Mouse (Mus musculus) embryonic facial prominence, embryonic 13.5 days (tissue): ENCODE data around the gene Mapk13. TPM values are rescaled to one million over a fixed set of nuclear protein-coding genes. Genes with fewer than 3 reads are reported as not detected.

ENCODE experiments used
- ATAC-seq: fragments of 200-750 bp; cut with Nextera tagmentation; 2 replicates; pipeline ENCODE4 v1.8.0; 2017; ENCODE audit warnings: low read depth; ENCODE audit not compliant: insufficient number of reproducible peaks, insufficient read depth, low FRiP score, low TSS enrichment
- H3K27ac ChIP-seq: fragments of 300-500 bp; sonication (generic); 2 replicates; pipeline ENCODE4 v1.5.1; 2015; ENCODE audit warnings: moderate library complexity, mild to moderate bottlenecking, inconsistent platforms
- H3K27me3 ChIP-seq: fragments of 300-500 bp; sonication (generic); 2 replicates; pipeline ENCODE4 v1.6.1; 2015; ENCODE audit warnings: mild to moderate bottlenecking, inconsistent platforms
- H3K36me3 ChIP-seq: fragments of 300-500 bp; sonication (generic); 2 replicates; pipeline ENCODE4 v1.6.1; 2015; ENCODE audit warnings: mild to moderate bottlenecking, inconsistent platforms
- H3K4me1 ChIP-seq: fragments of 300-500 bp; sonication (generic); 2 replicates; pipeline ENCODE4 v1.6.1; 2015; ENCODE audit warnings: inconsistent platforms
- H3K4me2 ChIP-seq: fragments of 300-500 bp; sonication (generic); 2 replicates; pipeline ENCODE4 v1.6.1; 2015; ENCODE audit warnings: moderate library complexity, mild to moderate bottlenecking, inconsistent platforms
- H3K4me3 ChIP-seq: fragments of 300-500 bp; sonication (generic); 2 replicates; pipeline ENCODE4 v1.5.1; 2015; ENCODE audit warnings: mild to moderate bottlenecking, inconsistent platforms
- H3K9ac ChIP-seq: fragments of 300-500 bp; sonication (generic); 2 replicates; pipeline ENCODE4 v1.6.1; 2015; ENCODE audit warnings: mild to moderate bottlenecking, inconsistent platforms
- H3K9me3 ChIP-seq: fragments of 300-500 bp; sonication (generic); 2 replicates; pipeline ENCODE4 v1.6.1; 2016; ENCODE audit warnings: inconsistent platforms
- WGBS: fragments of 180-500 bp; shearing (Covaris S2); methylation state at CpG from one replicate; pipeline ENCODE4 v1.1.7; 2015; ENCODE audit warnings: mixed read lengths; 5-methylcytosine and 5-hydroxymethylcytosine counted together
- polyA plus RNA-seq: library from polyadenylated mRNA; unstranded; fragments of >200 nt; fragmentation: Nextera tagmentation; extraction: Ambion mirVana; gene quantifications from 2 replicates; pipeline ENCODE4 v1.2.1, GENCODE M21; 2015

Gene Mapk13
- polyA plus RNA-seq, 1 experiment from 2014 or later, result 47.3 TPM

DNA sequence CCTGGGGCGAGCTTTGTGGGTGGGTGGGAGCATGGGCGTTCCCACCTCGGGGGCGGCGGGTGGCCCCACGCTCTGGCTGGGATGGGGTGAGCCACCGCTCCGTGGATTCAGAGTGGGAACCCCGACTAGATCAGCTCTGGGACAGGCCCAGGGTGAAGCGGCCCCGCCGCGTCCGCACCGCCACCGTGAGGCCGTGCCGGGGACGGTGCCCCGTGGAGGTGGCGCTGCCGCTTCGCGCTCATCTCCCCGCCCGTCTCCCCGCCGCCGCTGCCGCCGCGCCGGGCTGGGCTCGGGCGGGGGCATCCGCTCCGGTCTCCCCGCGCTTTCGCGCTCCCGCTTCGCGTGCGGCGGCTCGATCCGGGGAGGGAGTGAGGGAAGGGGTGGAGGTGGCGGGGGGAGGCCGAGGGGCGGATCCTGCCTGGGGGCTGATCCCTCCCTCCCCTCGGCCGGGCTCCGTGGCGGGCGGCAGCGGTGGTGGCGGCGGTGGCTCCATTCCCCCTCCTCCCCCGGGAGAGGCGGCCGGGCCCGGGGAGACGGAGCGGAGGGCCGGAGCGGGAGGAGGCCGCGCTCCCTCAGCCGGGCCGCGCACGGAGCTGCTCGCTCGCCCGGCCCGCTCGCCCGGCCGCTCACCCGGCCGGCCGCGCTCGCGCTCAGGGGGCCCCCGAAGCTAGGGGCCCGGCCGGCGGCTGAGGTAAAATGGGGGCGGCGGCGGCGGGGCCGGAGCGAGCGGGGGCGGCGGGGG lies 31.7 kb downstream of the Mapk13 start, which contains the start of gene Brpf3:
Brpf3 (plus strand) TSS at position 420 of the 742 bp plus-strand sequence.
- Histone ChIP-seq H3K4me3 (peak within 1 kb of the TSS; percentile 76), H3K9ac (peak within 1 kb of the TSS; percentile 99), H3K9me3 (no peaks in the 10 kb centered on the region), H3K4me1 (peaks cover 25% of the 10 kb centered on the region), H3K36me3 (peaks cover 6% of the 10 kb centered on the region), H3K27ac (peak within 1 kb of the TSS; percentile 99), H3K27me3 (no peaks in the 10 kb centered on the region), H3K4me2 (peak within 1 kb of the TSS; percentile 97)
- ATAC-seq, result peak; percentile 71
- under 1% methylated on average over 35 of the region's 99 CpGs for WGBS

DNA sequence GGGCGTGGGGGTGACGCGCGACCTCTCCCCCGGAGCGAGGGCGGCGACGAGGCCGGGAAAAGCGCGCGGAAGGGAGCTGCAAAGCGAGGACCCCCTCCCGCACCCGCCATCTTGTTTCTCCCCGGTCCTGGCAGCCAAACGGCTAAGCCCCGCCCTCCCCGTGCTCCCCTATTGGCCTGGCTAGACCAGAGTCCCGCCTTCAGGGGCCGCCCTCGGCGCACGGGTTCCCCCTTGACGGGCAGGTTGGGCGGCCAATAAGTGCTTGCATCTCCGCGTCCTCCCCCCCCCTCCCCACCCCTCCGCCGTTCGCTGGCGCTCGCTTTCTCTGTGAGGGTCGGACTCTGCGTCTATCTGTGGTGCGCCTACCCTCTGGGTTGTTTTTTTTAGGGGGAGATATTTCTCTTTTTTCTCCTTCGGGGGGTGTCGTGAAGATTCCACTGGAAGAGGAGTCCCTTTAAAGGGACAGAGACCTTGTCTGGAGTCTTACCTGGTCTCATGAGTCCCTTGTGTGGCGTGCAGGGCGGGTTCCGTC lies 32.4 kb downstream of the Mapk13 start:
- Histone ChIP-seq H3K9ac (peak overlapping the region; percentile 99), H3K4me2 (peak overlapping the region; percentile 97), H3K27ac (peak overlapping the region; percentile 99), H3K36me3 (peaks cover 13% of the 10 kb centered on the region), H3K4me1 (peaks cover 25% of the 10 kb centered on the region), H3K27me3 (no peaks in the 10 kb centered on the region), H3K9me3 (no peaks in the 10 kb centered on the region), H3K4me3 (peak overlapping the region; percentile 76)
- peak; percentile 97 for ATAC-seq
- WGBS, result under 1% methylated on average over 29 of the region's 42 CpGs

- Histone ChIP-seq H3K27ac (peak overlapping the region; percentile 80; the same call in 1 of the 2 replicates), H3K9ac (peak overlapping the region; percentile 99), H3K27me3 (no peaks in the 10 kb centered on the region), H3K4me2 (peak overlapping the region; percentile 97), H3K36me3 (peaks cover 18% of the 10 kb centered on the region), H3K4me3 (peak overlapping the region; percentile 76), H3K4me1 (peaks cover 25% of the 10 kb centered on the region), H3K9me3 (no peaks in the 10 kb centered on the region)
- ATAC-seq, result no peak
- WGBS, result 1% methylated on average over 18 of the region's 18 CpGs
Measured at GRCm38 (mm10) chr17:28802006-28802481, 32.9 kb downstream of the Mapk13 start.

DNA sequence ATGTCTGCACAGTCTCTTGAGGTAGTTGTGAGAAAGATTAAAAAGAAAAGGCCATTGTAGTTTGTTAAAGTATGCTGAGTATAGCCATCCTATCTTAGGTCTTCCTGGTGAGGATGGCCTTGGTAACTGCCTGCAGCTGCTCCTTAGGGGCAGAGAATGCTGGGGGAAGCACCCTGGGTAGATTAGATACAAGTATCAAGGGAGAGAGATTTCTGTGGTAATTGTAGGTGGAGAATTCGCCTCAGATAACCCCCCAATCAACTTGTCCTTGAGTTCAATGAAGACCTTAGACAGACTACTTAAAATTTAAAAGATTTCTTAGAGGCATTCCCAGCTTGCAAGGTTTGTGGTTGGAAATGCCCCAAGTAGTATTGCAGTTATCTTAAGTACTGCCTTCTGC lies 34.2 kb downstream of the Mapk13 start:
- Histone ChIP-seq H3K4me2 (no peak overlapping the region), H3K9me3 (no peaks in the 10 kb centered on the region), H3K4me1 (peaks cover 25% of the 10 kb centered on the region), H3K36me3 (peaks cover 31% of the 10 kb centered on the region), H3K27ac (no peak overlapping the region), H3K4me3 (no peak overlapping the region), H3K27me3 (no peaks in the 10 kb centered on the region), H3K9ac (no peak overlapping the region)
- no peak for ATAC-seq
- 81% methylated on average over 1 of the region's 1 CpGs for WGBS

GRCm38 (mm10) chr17:28804973-28805372 lies 35.9 kb downstream of the Mapk13 start:
- no peak for ATAC-seq
- Histone ChIP-seq H3K9ac (no peak overlapping the region), H3K27ac (no peak overlapping the region), H3K4me1 (peaks cover 19% of the 10 kb centered on the region), H3K4me3 (no peak overlapping the region), H3K4me2 (no peak overlapping the region), H3K9me3 (no peaks in the 10 kb centered on the region), H3K27me3 (no peaks in the 10 kb centered on the region), H3K36me3 (peaks cover 48% of the 10 kb centered on the region)
- WGBS, result 97% methylated on average over 6 of the region's 6 CpGs

DNA sequence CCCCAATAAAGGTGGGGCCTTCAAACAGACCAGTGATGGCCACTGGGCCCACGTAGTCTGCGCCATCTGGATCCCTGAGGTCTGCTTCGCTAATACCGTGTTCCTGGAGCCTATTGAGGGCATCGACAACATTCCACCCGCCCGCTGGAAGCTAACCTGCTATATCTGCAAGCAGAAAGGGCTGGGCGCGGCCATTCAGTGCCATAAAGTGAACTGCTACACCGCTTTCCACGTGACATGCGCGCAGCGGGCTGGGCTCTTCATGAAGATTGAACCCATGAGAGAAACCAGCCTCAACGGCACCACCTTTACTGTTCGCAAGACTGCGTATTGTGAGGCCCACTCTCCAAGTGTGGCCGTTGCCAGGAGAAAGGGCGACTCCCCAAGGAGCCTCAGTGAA lies 37.7 kb downstream of the Mapk13 start:
- H3K36me3 ChIP-seq, result peaks cover 66% of the 10 kb centered on the region

GRCm38 (mm10) chr17:28808714-28809113 lies 39.6 kb downstream of the Mapk13 start:
- Histone ChIP-seq H3K9ac (no peak overlapping the region), H3K27me3 (no peaks in the 10 kb centered on the region), H3K4me2 (no peak overlapping the region), H3K36me3 (peaks cover 84% of the 10 kb centered on the region), H3K9me3 (no peaks in the 10 kb centered on the region), H3K27ac (no peak overlapping the region), H3K4me3 (no peak overlapping the region), H3K4me1 (no peaks in the 10 kb centered on the region)
- no peak for ATAC-seq
- WGBS, result 96% methylated on average over 8 of the region's 8 CpGs

More for the DNA sequence above, 37.7 kb downstream of the Mapk13 start:
- Histone ChIP-seq H3K4me1 (peaks cover 14% of the 10 kb centered on the region), H3K9ac (no peak overlapping the region), H3K4me3 (no peak overlapping the region), H3K4me2 (no peak overlapping the region), H3K9me3 (no peaks in the 10 kb centered on the region), H3K27me3 (no peaks in the 10 kb centered on the region), H3K27ac (no peak overlapping the region)
- ATAC-seq, result no peak
- 97% methylated on average over 19 of the region's 19 CpGs for WGBS

GRCm38 (mm10) chr17:28809175-28809831 lies 40.2 kb downstream of the Mapk13 start:
- no peak for ATAC-seq
- Histone ChIP-seq H3K27ac (no peak overlapping the region), H3K36me3 (peaks cover 90% of the 10 kb centered on the region), H3K9ac (no peak overlapping the region), H3K4me1 (no peaks in the 10 kb centered on the region), H3K27me3 (no peaks in the 10 kb centered on the region), H3K4me2 (no peak overlapping the region), H3K4me3 (no peak overlapping the region), H3K9me3 (no peaks in the 10 kb centered on the region)
- WGBS, result 93% methylated on average over 10 of the region's 10 CpGs

DNA sequence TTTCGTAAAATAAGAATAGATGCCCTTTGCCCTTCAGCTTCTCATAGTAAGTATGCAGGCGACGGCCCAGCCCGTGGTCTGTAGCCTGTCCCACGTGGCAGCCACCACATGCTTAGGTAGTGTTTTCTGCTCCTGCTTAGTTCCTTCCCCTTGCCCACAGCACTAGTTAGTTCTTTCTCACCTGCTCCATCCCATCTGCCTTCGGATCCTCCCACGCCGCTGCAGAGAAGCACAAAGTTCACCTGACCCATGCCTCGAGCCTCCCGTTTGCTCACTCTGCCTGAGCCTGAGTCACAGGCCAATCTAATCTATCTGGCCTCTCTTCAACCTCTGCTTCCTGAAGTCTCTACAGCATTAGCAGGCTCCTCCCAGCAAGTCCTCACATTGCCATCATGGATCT lies 43.2 kb downstream of the Mapk13 start:
- ATAC-seq, result no peak
- 91% methylated on average over 10 of the region's 10 CpGs for WGBS
- Histone ChIP-seq H3K36me3 (peaks cover 97% of the 10 kb centered on the region), H3K4me1 (no peaks in the 10 kb centered on the region), H3K4me3 (no peak overlapping the region), H3K9me3 (no peaks in the 10 kb centered on the region), H3K27ac (no peak overlapping the region), H3K9ac (no peak overlapping the region), H3K27me3 (no peaks in the 10 kb centered on the region), H3K4me2 (no peak overlapping the region)

DNA sequence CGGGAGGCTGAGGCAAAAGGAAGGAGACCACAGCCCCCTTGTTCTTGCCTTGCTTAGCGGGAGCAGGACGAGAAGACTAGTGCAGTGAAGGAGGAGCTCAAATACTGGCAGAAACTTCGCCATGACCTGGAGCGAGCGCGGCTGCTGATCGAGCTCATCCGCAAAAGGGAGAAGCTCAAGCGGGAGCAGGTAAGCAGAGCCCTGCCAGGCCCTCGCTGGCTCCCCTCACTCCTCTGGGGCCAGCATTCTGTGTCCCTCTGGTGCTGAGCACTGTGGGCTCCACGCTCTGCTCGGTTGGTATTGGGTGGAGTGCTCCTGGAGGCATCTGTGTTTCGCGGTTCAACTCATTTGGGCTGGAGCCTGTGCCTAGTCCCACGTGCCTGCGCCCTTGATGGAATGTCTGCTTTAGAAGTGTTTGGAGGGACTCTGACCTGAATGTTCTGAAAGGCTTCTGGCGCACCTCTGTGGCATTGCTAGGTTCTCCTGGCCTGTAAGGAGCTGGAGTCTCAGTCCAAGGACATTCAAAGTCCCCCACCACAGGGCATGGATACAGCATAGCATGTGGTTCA lies 45.5 kb downstream of the Mapk13 start:
- Histone ChIP-seq H3K27ac (no peak overlapping the region; the same call in 1 of the 2 replicates), H3K4me2 (no peak overlapping the region), H3K9me3 (no peaks in the 10 kb centered on the region), H3K36me3 (peaks cover 97% of the 10 kb centered on the region), H3K9ac (0 out of 2 replicates have a peak overlapping the region, but pooled peaks have one; percentile 1), H3K27me3 (no peaks in the 10 kb centered on the region), H3K4me3 (no peak overlapping the region), H3K4me1 (no peaks in the 10 kb centered on the region)
- no peak for ATAC-seq
- WGBS, result 91% methylated on average over 18 of the region's 18 CpGs

DNA sequence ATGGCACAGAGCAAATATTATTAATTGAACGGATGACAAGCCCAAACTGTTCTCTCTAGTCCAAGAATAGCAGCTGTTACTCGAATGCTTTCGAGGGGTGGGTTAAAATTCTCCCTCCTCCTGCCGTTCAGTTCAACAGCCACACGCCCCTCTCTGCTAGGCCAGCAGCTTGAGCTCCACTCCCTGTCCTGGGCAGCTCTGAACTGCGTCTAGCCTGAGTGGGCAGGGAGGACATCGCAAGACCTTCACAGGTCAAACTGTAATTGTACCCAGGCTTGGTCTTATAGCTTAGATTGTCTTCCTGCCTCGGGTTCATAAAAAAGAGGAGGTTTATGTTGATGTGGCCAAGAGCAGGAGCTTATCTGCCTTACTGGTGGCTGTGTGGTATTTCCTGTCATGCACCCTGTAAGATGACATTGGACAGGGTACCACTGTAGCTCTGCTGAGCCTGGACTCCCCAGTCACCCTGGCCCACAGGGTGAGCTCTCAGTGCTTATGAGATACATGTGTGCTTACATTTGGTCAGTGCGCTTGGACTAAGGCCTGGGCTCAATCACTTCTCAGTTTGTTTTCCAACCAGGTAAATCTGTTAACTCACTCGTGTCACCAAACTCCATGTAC lies 46.4 kb downstream of the Mapk13 start:
- Histone ChIP-seq H3K4me3 (no peak overlapping the region), H3K4me1 (no peaks in the 10 kb centered on the region), H3K27me3 (no peaks in the 10 kb centered on the region), H3K27ac (no peak overlapping the region), H3K36me3 (peaks cover 95% of the 10 kb centered on the region), H3K4me2 (no peak overlapping the region), H3K9me3 (no peaks in the 10 kb centered on the region), H3K9ac (0 out of 2 replicates have a peak overlapping the region, but pooled peaks have one; percentile 27)
- no peak for ATAC-seq
- WGBS, result 82% methylated on average over 10 of the region's 10 CpGs
